Mouse (Mus musculus): Measurements from ENCODE around the gene Galnt17. TPM values are rescaled to one million over a fixed set of nuclear protein-coding genes. Genes with fewer than 3 reads are reported as not detected.

The Galnt17 gene
- polyA plus RNA-seq, 1 experiment from 2014 or later: 0.95 TPM

DNA sequence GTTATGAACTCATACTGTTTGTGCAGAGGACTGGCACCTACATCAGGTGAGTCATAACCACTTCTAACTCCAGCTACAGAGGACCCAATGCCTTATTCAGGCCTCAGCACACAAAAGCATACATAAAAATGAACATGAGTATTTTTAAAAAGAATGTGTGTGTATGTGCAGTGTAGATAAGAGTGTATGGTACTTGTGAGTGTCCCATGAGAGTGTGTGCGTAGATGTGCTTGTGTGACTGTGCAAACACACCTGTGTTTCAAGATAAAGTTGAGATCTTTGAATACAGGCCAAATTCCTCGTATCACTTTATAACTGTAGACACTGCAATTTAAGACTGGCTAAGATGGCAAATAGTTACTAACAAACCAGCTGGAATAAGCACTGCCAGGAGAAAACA, 307.7 kb downstream of the Galnt17 start:
- no peak overlapping the region for H3K4me3 ChIP-seq
- H3K9me3 ChIP-seq: no peaks in the 10 kb centered on the region
- 82% methylated on average over 2 of the region's 2 CpGs for WGBS
- DNase-seq (ENCODE audit: low spot score): no peak
- H3K4me1 ChIP-seq: no peaks in the 10 kb centered on the region
- no peak overlapping the region for H3K27ac ChIP-seq
- H3K36me3 ChIP-seq: no peaks in the 10 kb centered on the region
- H3K27me3 ChIP-seq (ENCODE audit: insufficient read depth, poor library complexity, severe bottlenecking): no peaks in the 10 kb centered on the region

DNA sequence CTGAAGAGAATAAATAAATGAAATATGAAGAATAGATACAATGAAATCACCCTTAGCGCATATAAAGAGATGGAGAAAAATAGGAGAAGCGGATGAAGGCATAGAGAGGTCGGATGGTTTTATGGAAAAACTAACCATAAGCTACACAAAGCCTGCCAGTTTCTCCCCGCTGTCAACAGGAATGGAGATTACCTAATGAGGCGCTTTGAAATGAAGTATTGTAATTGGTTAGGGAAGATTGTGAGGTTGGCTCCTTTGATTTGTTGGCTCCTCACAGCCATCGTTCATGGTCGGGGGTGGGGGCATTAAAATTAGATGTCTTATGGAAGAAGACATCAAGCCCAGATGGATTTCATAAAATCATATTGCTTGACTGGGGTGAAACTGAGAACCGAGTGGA, 329.0 kb downstream of the Galnt17 start:
- no peaks in the 10 kb centered on the region for H3K27me3 ChIP-seq (ENCODE audit: insufficient read depth, poor library complexity, severe bottlenecking)
- 82% methylated on average over 8 of the region's 8 CpGs for WGBS
- no peak for DNase-seq (ENCODE audit: low spot score)
- no peak overlapping the region for H3K4me3 ChIP-seq
- H3K27ac ChIP-seq: no peak overlapping the region
- peaks cover 3% of the 10 kb centered on the region; the same call in 1 of the 2 replicates for H3K9me3 ChIP-seq
- H3K36me3 ChIP-seq: no peaks in the 10 kb centered on the region
- H3K4me1 ChIP-seq: no peaks in the 10 kb centered on the region

- H3K36me3 ChIP-seq: no peaks in the 10 kb centered on the region
- 70% methylated on average over 2 of the region's 2 CpGs for WGBS
Observed at GRCm38 (mm10) chr5:130978871-130979270, 329.4 kb downstream of the Galnt17 start.

GRCm38 (mm10) chr5:130977999-130978398, 330.3 kb downstream of the Galnt17 start:
- H3K27ac ChIP-seq: no peak overlapping the region
- H3K4me1 ChIP-seq: no peaks in the 10 kb centered on the region
- WGBS: 84% methylated on average over 3 of the region's 3 CpGs
- no peak for DNase-seq (ENCODE audit: low spot score)
- H3K36me3 ChIP-seq: no peaks in the 10 kb centered on the region
- no peaks in the 10 kb centered on the region for H3K27me3 ChIP-seq (ENCODE audit: insufficient read depth, poor library complexity, severe bottlenecking)
- no peak overlapping the region for H3K4me3 ChIP-seq
- H3K9me3 ChIP-seq: peaks cover 3% of the 10 kb centered on the region; the same call in 1 of the 2 replicates

More at GRCm38 (mm10) chr5:130978871-130979270, 329.4 kb downstream of the Galnt17 start:
- no peak overlapping the region for H3K4me3 ChIP-seq
- no peaks in the 10 kb centered on the region for H3K27me3 ChIP-seq (ENCODE audit: insufficient read depth, poor library complexity, severe bottlenecking)
- peaks cover 3% of the 10 kb centered on the region; the same call in 1 of the 2 replicates for H3K9me3 ChIP-seq
- DNase-seq (ENCODE audit: low spot score): no peak
- no peaks in the 10 kb centered on the region for H3K4me1 ChIP-seq
- H3K27ac ChIP-seq: no peak overlapping the region

GRCm38 (mm10) chr5:130952361-130952760, 355.9 kb downstream of the Galnt17 start:
- H3K36me3 ChIP-seq: no peaks in the 10 kb centered on the region
- H3K27ac ChIP-seq: no peak overlapping the region
- H3K27me3 ChIP-seq (ENCODE audit: insufficient read depth, poor library complexity, severe bottlenecking): no peaks in the 10 kb centered on the region
- no peaks in the 10 kb centered on the region for H3K9me3 ChIP-seq
- 0 out of 2 replicates have a peak, but pooled peaks cover 2% of the 10 kb centered on the region for H3K4me1 ChIP-seq
- H3K4me3 ChIP-seq: no peak overlapping the region
- whole genome bisulfite sequencing: 83% methylated on average over 7 of the region's 7 CpGs
- no peak for DNase-seq (ENCODE audit: low spot score)

- 36% methylated on average over 6 of the region's 6 CpGs for whole genome bisulfite sequencing
- H3K27ac ChIP-seq: no peak overlapping the region
- no peak for DNase-seq (ENCODE audit: low spot score)
Observed at GRCm38 (mm10) chr5:130950894-130951400, 357.4 kb downstream of the Galnt17 start.

GRCm38 (mm10) chr5:130950421-130950820, 357.9 kb downstream of the Galnt17 start:
- H3K4me3 ChIP-seq: no peak overlapping the region
- no peaks in the 10 kb centered on the region for H3K36me3 ChIP-seq
- no peaks in the 10 kb centered on the region for H3K9me3 ChIP-seq
- H3K27me3 ChIP-seq (ENCODE audit: insufficient read depth, poor library complexity, severe bottlenecking): no peaks in the 10 kb centered on the region
- 52% methylated on average over 4 of the region's 4 CpGs for WGBS
- DNase-seq (ENCODE audit: low spot score): no peak
- H3K27ac ChIP-seq: no peak overlapping the region
- H3K4me1 ChIP-seq: 0 out of 2 replicates have a peak, but pooled peaks cover 2% of the 10 kb centered on the region

More at GRCm38 (mm10) chr5:130950894-130951400, 357.4 kb downstream of the Galnt17 start:
- Histone ChIP-seq H3K36me3 (no peaks in the 10 kb centered on the region), H3K4me1 (0 out of 2 replicates have a peak, but pooled peaks cover 2% of the 10 kb centered on the region), H3K4me3 (no peak overlapping the region), H3K27me3 (ENCODE audit: insufficient read depth, poor library complexity, severe bottlenecking) (no peaks in the 10 kb centered on the region), H3K9me3 (no peaks in the 10 kb centered on the region)

GRCm38 (mm10) chr5:130949710-130950109, 358.6 kb downstream of the Galnt17 start:
- H3K36me3 ChIP-seq: no peaks in the 10 kb centered on the region
- 71% methylated on average over 1 of the region's 1 CpGs for WGBS
- H3K9me3 ChIP-seq: no peaks in the 10 kb centered on the region
- H3K27ac ChIP-seq: no peak overlapping the region
- no peak overlapping the region for H3K4me3 ChIP-seq
- no peaks in the 10 kb centered on the region for H3K27me3 ChIP-seq (ENCODE audit: insufficient read depth, poor library complexity, severe bottlenecking)
- H3K4me1 ChIP-seq: 0 out of 2 replicates have a peak, but pooled peaks cover 2% of the 10 kb centered on the region
- DNase-seq (ENCODE audit: low spot score): no peak

DNA sequence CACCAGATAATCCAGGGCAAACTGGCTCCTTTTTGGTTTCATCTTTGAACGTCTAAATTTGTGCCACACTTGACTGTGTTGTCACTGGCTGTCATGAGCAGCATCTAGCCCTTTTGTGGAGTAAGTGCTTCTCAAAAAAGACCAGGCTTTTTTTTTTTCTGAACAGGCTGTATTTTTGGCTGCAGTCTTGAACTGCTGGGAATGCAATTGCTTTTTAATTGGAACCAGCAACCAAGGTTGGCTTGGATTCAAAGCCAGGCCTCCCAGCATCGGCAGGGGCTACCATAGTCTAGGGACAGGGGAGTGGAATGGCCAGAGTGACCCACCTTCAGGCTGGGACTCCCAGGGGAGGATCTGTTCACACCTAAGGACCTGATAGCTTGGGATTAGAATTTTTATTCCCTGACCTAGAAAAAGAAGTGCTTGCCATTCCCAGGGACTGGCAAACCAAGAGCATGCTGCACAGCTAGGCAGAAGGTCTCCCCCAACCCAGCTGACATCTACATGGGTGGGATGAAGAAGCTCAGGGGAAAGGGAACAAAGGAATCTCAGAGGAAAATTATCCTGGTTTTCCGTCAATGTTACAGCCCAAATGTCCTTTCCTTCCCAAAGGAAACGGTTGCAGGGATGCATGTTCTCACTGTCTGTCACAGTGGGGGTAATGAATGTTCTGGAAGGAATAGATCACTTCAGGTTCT, 369.2 kb downstream of the Galnt17 start:
- Histone ChIP-seq H3K9me3 (no peaks in the 10 kb centered on the region), H3K4me3 (no peak overlapping the region), H3K4me1 (peaks cover 13% of the 10 kb centered on the region), H3K27ac (no peak overlapping the region), H3K36me3 (no peaks in the 10 kb centered on the region), H3K27me3 (ENCODE audit: insufficient read depth, poor library complexity, severe bottlenecking) (no peaks in the 10 kb centered on the region)
- 51% methylated on average over 4 of the region's 4 CpGs for WGBS
- DNase-seq (ENCODE audit: low spot score): no peak

- DNase-seq (ENCODE audit: low spot score): no peak
- Histone ChIP-seq H3K36me3 (no peaks in the 10 kb centered on the region), H3K4me3 (no peak overlapping the region), H3K9me3 (no peaks in the 10 kb centered on the region), H3K27ac (peak overlapping the region; percentile 42; the same call in 1 of the 2 replicates), H3K27me3 (ENCODE audit: insufficient read depth, poor library complexity, severe bottlenecking) (no peaks in the 10 kb centered on the region), H3K4me1 (peaks cover 13% of the 10 kb centered on the region)
- WGBS: 13% methylated on average over 7 of the region's 7 CpGs
Observed at GRCm38 (mm10) chr5:130938274-130938741, 370.0 kb downstream of the Galnt17 start.

DNA sequence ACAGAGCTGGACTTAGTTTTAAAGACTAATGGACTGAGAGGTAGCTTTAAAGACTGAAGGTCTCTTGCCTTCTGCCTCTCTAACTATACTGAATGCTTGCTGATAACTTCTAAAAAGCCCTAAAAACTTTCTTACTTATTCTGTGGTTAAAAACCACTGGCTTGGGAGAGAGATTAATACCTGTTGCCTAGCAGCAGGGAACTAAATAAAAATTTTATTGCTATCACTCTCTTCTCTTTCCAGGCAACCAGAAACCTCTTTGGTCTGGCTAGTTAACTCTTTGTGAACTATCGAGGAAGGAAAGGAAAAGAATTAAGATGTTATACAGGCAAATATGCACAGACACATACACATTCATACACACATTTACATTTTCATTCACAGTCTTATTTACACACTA, 377.3 kb downstream of the Galnt17 start:
- 95% methylated on average over 1 of the region's 1 CpGs for WGBS
- DNase-seq (ENCODE audit: low spot score): no peak
- no peaks in the 10 kb centered on the region for H3K36me3 ChIP-seq

GRCm38 (mm10) chr5:130927794-130928149, 380.5 kb downstream of the Galnt17 start:
- 69% methylated on average over 8 of the region's 8 CpGs for WGBS
- Histone ChIP-seq H3K27me3 (ENCODE audit: insufficient read depth, poor library complexity, severe bottlenecking) (no peaks in the 10 kb centered on the region), H3K4me3 (no peak overlapping the region), H3K4me1 (no peaks in the 10 kb centered on the region), H3K27ac (no peak overlapping the region), H3K36me3 (no peaks in the 10 kb centered on the region), H3K9me3 (0 out of 2 replicates have a peak, but pooled peaks cover 4% of the 10 kb centered on the region)
- DNase-seq (ENCODE audit: low spot score): no peak

More for the DNA sequence above, 377.3 kb downstream of the Galnt17 start:
- Histone ChIP-seq H3K4me1 (no peaks in the 10 kb centered on the region), H3K27ac (no peak overlapping the region), H3K9me3 (0 out of 2 replicates have a peak, but pooled peaks cover 4% of the 10 kb centered on the region), H3K27me3 (ENCODE audit: insufficient read depth, poor library complexity, severe bottlenecking) (no peaks in the 10 kb centered on the region), H3K4me3 (no peak overlapping the region)

- no peaks in the 10 kb centered on the region for H3K27me3 ChIP-seq (ENCODE audit: insufficient read depth, poor library complexity, severe bottlenecking)
- DNase-seq (ENCODE audit: low spot score): no peak
- H3K9me3 ChIP-seq: 0 out of 2 replicates have a peak, but pooled peaks cover 4% of the 10 kb centered on the region
- no peak overlapping the region for H3K4me3 ChIP-seq
- no peak overlapping the region for H3K27ac ChIP-seq
- WGBS: 84% methylated on average over 3 of the region's 3 CpGs
- no peaks in the 10 kb centered on the region for H3K36me3 ChIP-seq
- H3K4me1 ChIP-seq: no peaks in the 10 kb centered on the region
Observed at GRCm38 (mm10) chr5:130927138-130927793, 381.0 kb downstream of the Galnt17 start.
